Mouse (Mus musculus) liver, adult 2 months (tissue): Measurements from ENCODE around the gene Col28a1. TPM values are rescaled to one million over a fixed set of nuclear protein-coding genes. Genes with fewer than 3 reads are reported as not detected.

Experiments used
- DNase-seq: peaks from one replicate; pipeline ENCODE4 v3.0.0-alpha.2; 2011; ENCODE audit warnings: low read depth, low spot score; ENCODE audit errors: extremely low read depth
- H3K27ac ChIP-seq: fragments of 200-500 bp; replicated peaks from 2 replicates; pipeline ENCODE4 v1.5.1; 2012; ENCODE audit warnings: low read depth, mild to moderate bottlenecking, control low read depth, inconsistent platforms, low read length; ENCODE audit not compliant: insufficient read depth
- H3K27me3 ChIP-seq: fragments of 200-500 bp; 2 replicates; pipeline ENCODE4 v1.6.1; 2012; ENCODE audit warnings: mild to moderate bottlenecking, moderate library complexity, low read length, inconsistent platforms; ENCODE audit not compliant: control insufficient read depth, insufficient read depth
- H3K36me3 ChIP-seq: fragments of 200-500 bp; 2 replicates; pipeline ENCODE4 v1.6.1; 2012; ENCODE audit warnings: low read length, inconsistent platforms; ENCODE audit not compliant: control insufficient read depth, insufficient read depth
- H3K4me1 ChIP-seq: fragments of 200-500 bp; 2 replicates; pipeline ENCODE4 v1.6.1; 2011; ENCODE audit warnings: low read length; ENCODE audit not compliant: control insufficient read depth, insufficient read depth
- H3K4me3 ChIP-seq: fragments of 200-500 bp; 2 replicates; pipeline ENCODE4 v1.5.1; 2011; ENCODE audit warnings: low read depth, mild to moderate bottlenecking, control low read depth, low read length, moderate library complexity; ENCODE audit not compliant: insufficient read depth
- H3K79me2 ChIP-seq: fragments of 200-500 bp; 2 replicates; pipeline ENCODE4 v1.6.1; 2012; ENCODE audit warnings: inconsistent platforms, mild to moderate bottlenecking, low read length, moderate library complexity; ENCODE audit not compliant: control insufficient read depth, insufficient read depth
- H3K9ac ChIP-seq: fragments of 200-500 bp; 2 replicates; pipeline ENCODE4 v1.6.1; 2012; ENCODE audit warnings: low read depth, mild to moderate bottlenecking, control low read depth, inconsistent platforms, low read length
- CTCF ChIP-seq: fragments of 200-500 bp; IDR thresholded peaks from 2 replicates; pipeline ENCODE4 v1.5.1; 2011; ENCODE audit warnings: low read depth, low read length, control low read depth
- POLR2A ChIP-seq: fragments of 200-500 bp; IDR thresholded peaks from 2 replicates; pipeline ENCODE4 v1.6.1; 2011; ENCODE audit warnings: low read length, control low read depth; ENCODE audit not compliant: insufficient read depth; ENCODE audit errors: extremely low read depth
- WGBS: fragments of 180-500 bp; shearing (Covaris S2); methylation state at CpG from one replicate; pipeline ENCODE4 v1.1.7; 2018; 5-methylcytosine and 5-hydroxymethylcytosine counted together
- polyA plus RNA-seq: library from polyadenylated mRNA; depleted of rRNA; stranded (reverse); fragments of >200 nt; gene quantifications from 2 replicates; pipeline ENCODE4 v1.2.3, GENCODE M21; 2012
- total RNA-seq: library from RNA; depleted of rRNA; stranded (reverse); fragments of >200 nt; gene quantifications from 2 replicates; pipeline ENCODE4 v1.2.3, GENCODE M21; 2014

Col28a1 gene
- total and polyA plus RNA-seq, 2 experiments = under 0.01 TPM; not detected in 1

DNA sequence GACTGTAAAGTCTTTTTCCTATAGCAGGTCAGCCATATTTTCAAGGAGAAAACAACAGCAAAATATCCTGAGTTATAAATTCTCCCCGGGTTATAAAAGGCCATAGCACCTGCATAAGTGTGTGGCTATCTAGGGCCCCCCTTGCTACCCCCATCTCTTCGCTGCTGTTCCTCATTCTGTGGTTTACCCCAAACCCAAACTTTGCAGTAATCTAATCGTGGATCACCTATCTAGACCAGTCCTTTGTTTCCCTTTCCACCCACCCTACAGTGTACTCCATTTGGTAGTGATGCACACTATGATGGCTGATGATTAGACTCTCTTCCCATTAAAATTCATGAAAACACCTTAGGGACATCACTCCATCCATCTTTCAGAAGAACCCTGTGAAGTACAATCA is 125.3 kb downstream of the Col28a1 start:
- DNase-seq = no peak
- H3K36me3 ChIP-seq = no peaks in the 10 kb centered on the region
- H3K4me1 ChIP-seq = no peaks in the 10 kb centered on the region
- TF ChIP-seq POLR2A (no peak), CTCF (no peak)
- H3K79me2 ChIP-seq = no peaks in the 10 kb centered on the region
- WGBS = 79% methylated on average over 3 of the region's 3 CpGs
- no peak overlapping the region for H3K4me3 ChIP-seq
- H3K27me3 ChIP-seq = no peaks in the 10 kb centered on the region
- no peak overlapping the region for H3K27ac ChIP-seq
- no peak overlapping the region for H3K9ac ChIP-seq

DNA sequence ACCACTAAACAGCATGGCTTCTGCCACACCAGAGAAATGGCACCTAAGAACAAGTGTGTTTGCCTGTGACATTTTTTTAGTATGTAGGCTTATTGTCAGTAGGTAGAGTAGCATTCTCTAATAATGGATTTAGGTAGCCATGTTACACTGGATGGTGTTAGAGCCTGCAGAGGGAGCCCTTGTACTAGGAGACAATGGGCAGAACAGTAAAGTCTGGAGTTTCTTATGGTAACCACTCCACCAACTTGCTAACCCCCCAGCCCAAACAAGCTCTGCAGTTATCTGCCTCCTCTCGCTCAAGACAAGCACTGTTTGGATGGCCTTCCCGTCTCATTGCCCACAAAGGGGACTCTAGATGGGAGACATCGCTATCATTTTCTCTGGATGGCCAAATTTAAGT is 126.2 kb downstream of the Col28a1 start:
- peak; percentile 56 for DNase-seq
- Histone ChIP-seq H3K4me1 (no peaks in the 10 kb centered on the region), H3K4me3 (no peak overlapping the region), H3K27ac (no peak overlapping the region), H3K79me2 (no peaks in the 10 kb centered on the region), H3K27me3 (no peaks in the 10 kb centered on the region), H3K9ac (no peak overlapping the region), H3K36me3 (no peaks in the 10 kb centered on the region)
- 48% methylated on average over 3 of the region's 3 CpGs for WGBS
- TF ChIP-seq POLR2A (no peak), CTCF (peak; percentile 24; the same call in 1 of the 2 replicates)

DNA sequence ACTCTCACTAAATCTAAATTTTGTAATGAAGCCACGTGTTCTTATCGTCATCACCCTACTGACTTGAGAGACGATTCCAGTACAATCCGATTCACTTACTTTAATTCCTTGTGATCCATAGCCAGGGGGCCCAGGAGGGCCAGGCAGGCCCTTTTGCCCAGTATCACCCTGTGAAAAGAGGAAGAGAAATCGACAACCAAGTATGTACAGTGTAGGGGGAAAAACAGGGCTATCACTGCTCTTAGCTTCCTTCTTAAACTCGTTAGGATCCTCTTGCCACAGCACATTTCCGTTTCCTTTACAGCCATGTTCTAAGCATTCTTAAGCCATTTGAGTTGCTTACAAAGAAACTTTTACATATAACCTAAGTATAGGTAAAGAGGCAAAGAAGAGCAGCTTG is 133.2 kb downstream of the Col28a1 start:
- TF ChIP-seq CTCF (no peak), POLR2A (no peak)
- Histone ChIP-seq H3K79me2 (no peaks in the 10 kb centered on the region), H3K9ac (no peak overlapping the region), H3K27me3 (no peaks in the 10 kb centered on the region), H3K36me3 (no peaks in the 10 kb centered on the region), H3K4me3 (no peak overlapping the region), H3K4me1 (no peaks in the 10 kb centered on the region), H3K27ac (no peak overlapping the region)
- no peak for DNase-seq
- WGBS = 84% methylated on average over 7 of the region's 7 CpGs

DNA sequence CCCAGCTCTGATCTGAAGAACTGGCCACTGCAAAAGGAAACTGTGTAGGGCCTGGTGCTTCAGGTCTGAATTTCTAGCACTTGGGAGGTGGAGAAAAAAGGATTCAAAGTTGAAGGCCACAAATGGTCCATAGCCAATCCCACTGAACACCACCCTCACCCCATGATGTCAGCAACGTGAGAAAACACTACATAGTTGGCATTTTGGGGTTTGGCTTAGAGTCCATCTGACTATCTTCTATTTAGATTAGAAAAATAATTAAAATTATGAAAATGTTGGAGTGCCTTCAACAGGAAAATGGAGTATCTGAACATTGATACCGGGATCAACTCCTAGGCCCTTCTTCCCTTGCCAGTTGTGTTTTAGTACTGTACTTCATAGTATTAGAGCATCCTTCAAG is 144.2 kb downstream of the Col28a1 start:
- H3K4me3 ChIP-seq = no peak overlapping the region
- no peaks in the 10 kb centered on the region for H3K27me3 ChIP-seq
- H3K9ac ChIP-seq = no peak overlapping the region
- H3K36me3 ChIP-seq = no peaks in the 10 kb centered on the region
- H3K4me1 ChIP-seq = peaks cover 8% of the 10 kb centered on the region; the same call in 1 of the 2 replicates
- DNase-seq = no peak
- WGBS = 80% methylated on average over 2 of the region's 2 CpGs
- no peak for TF ChIP-seq POLR2A
- no peak for TF ChIP-seq CTCF
- no peaks in the 10 kb centered on the region for H3K79me2 ChIP-seq
- no peak overlapping the region for H3K27ac ChIP-seq

DNA sequence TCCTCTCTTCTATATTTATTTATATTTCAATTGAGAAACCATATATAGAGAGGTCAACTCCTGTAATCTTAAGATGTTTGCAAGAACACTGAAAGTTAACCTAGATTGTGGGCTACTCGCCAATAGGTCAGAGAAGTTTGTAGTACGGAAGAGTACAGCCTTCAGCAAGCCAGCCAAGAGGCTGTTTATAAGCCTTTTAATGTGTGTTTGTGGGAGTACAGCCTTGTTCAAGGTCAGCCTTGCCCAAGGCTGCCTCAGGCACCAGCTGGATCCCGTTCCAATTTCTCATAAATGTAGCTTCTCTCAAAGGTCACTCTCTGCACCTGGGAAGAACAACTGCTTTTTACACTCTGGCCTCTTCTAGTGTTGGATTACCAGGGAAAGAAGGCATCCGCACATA is 146.0 kb downstream of the Col28a1 start:
- 23% methylated on average over 4 of the region's 4 CpGs for WGBS
- TF ChIP-seq POLR2A = no peak
- no peak for TF ChIP-seq CTCF
- peak; percentile 89 for DNase-seq

DNA sequence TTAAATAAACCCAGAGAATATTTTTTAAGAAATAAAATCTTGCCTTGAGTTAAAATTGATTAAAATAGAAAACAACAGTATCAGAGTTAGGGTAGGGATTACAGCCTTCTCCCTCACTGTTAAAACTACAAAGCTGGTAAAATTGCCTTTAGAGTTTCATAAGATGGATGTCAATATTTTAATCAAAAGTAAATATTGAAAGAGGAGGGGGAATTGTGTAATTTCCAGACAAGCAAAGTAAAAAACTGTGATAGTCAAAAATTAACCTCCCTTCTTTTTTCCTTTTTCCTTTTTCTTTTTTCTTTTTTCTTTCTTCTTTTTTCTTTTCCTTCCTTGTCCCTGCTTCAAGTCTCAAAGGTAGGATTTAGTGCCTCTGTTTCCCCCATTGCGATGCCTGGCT is 146.6 kb downstream of the Col28a1 start:
- WGBS = 21% methylated on average over 1 of the region's 1 CpGs
- no peaks in the 10 kb centered on the region for H3K36me3 ChIP-seq
- H3K4me1 ChIP-seq = peaks cover 8% of the 10 kb centered on the region; the same call in 1 of the 2 replicates
- peak; percentile 87 for DNase-seq
- peak overlapping the region; percentile 54 for H3K4me3 ChIP-seq
- H3K27me3 ChIP-seq = no peaks in the 10 kb centered on the region
- 0 out of 2 replicates have a peak overlapping the region, but pooled peaks have one; percentile 17 for H3K9ac ChIP-seq
- no peaks in the 10 kb centered on the region for H3K79me2 ChIP-seq
- TF ChIP-seq POLR2A (no peak), CTCF (no peak)
- H3K27ac ChIP-seq = peak overlapping the region; percentile 97

More for the DNA sequence above, 146.0 kb downstream of the Col28a1 start:
- H3K4me1 ChIP-seq = peaks cover 8% of the 10 kb centered on the region; the same call in 1 of the 2 replicates
- peak overlapping the region; percentile 97 for H3K27ac ChIP-seq
- no peaks in the 10 kb centered on the region for H3K27me3 ChIP-seq
- no peaks in the 10 kb centered on the region for H3K79me2 ChIP-seq
- H3K4me3 ChIP-seq = no peak overlapping the region
- no peak overlapping the region for H3K9ac ChIP-seq
- H3K36me3 ChIP-seq = no peaks in the 10 kb centered on the region
